Mouse (Mus musculus) C3H10T1/2 (cell line): ENCODE measurements around the gene Elane. TPM values are rescaled to one million over a fixed set of nuclear protein-coding genes. Genes with fewer than 3 reads are reported as not detected.

ENCODE experiments used
- polyA plus RNA-seq, 2 experiments: library from polyadenylated mRNA; unstranded; fragments of >200 nt; fragmentation: generic; extraction: Trizol; gene quantifications; one replicate each; pipeline ENCODE4 v1.2.1; 2012; ENCODE audit warnings: missing spikeins in 2 of 2

The Elane gene
- polyA plus RNA-seq: under 1 TPM in 1 of 2 experiments, not detected in 1; 0.06 TPM

GRCm38 (mm10) chr10:79886054-79886453, at the start of gene Elane:
TSS of gene Elane (plus strand) at chr10:79886247.

GRCm38 (mm10) chr10:79853860-79854795, 31.9 kb upstream of the Elane start, which contains the start of gene Ptbp1:
TSS of gene Ptbp1 (plus strand) at chr10:79854427.

GRCm38 (mm10) chr10:79874290-79874862, 11.7 kb upstream of the Elane start, which contains the start of the genes Prtn3 and Plppr3:
TSS of gene Prtn3 (plus strand) at chr10:79874476.
TSS of gene Plppr3 (minus strand) at chr10:79874634.

GRCm38 (mm10) chr10:79890670-79891069, 4.6 kb downstream of the Elane start, which contains the start of gene Cfd:
TSS of gene Cfd (plus strand) at chr10:79890853.

GRCm38 (mm10) chr10:79908167-79909091, 22.4 kb downstream of the Elane start, which contains the start of gene Med16:
TSS of gene Med16 (minus strand) at chr10:79908923.

GRCm38 (mm10) chr10:79910556-79910955, 24.5 kb downstream of the Elane start, which contains the start of gene Gm26602:
TSS of gene Gm26602 (plus strand) at chr10:79910856.

GRCm38 (mm10) chr10:79916808-79917531, 30.9 kb downstream of the Elane start, which contains the start of gene Kiss1r:
TSS of gene Kiss1r (plus strand) at chr10:79916971.

GRCm38 (mm10) chr10:79920958-79921535, 35.0 kb downstream of the Elane start, which contains the start of gene R3hdm4:
TSS of gene R3hdm4 (minus strand) at chr10:79921208.

GRCm38 (mm10) chr10:79926491-79927323, 40.7 kb downstream of the Elane start, which contains the start of gene Arid3a:
TSS of gene Arid3a (plus strand) at chr10:79927043.

Other genes starting within 250 kb of the Elane start
- gene Shc2, start 248.3 kb upstream of the Elane start, polyA plus RNA-seq: 1 to 10 TPM; 4.1 to 7.6 TPM
- gene Odf3l2, start 240.5 kb upstream of the Elane start, polyA plus RNA-seq: under 1 TPM; 0.02 to 0.12 TPM
- gene Madcam1, start 221.7 kb upstream of the Elane start, polyA plus RNA-seq: under 1 TPM in 1 of 2 experiments, not detected in 1; 0.15 TPM
- 100 to 1,000 TPM; 144 to 166 TPM for gene Tpgs1, start 216.9 kb upstream of the Elane start, polyA plus RNA-seq
- gene Cdc34, start 204.1 kb upstream of the Elane start, polyA plus RNA-seq: 100 to 1,000 TPM in 1 of 2 experiments, 10 to 100 TPM in 1; 90.7 to 532 TPM
- gene Gzmm, start 197.2 kb upstream of the Elane start, polyA plus RNA-seq: 1 to 10 TPM in 1 of 2 experiments, under 1 TPM in 1; 0.26 to 1.4 TPM
- 1,000 to 10,000 TPM in 1 of 2 experiments, 100 to 1,000 TPM in 1; 956 to 1,508 TPM for gene Bsg, start 181.8 kb upstream of the Elane start, polyA plus RNA-seq
- gene Hcn2, start 169.6 kb upstream of the Elane start, polyA plus RNA-seq: 1 to 10 TPM; 2.8 to 4.9 TPM
- 10 to 100 TPM; 66.4 to 68.7 TPM for gene Polrmt, start 139.7 kb upstream of the Elane start, polyA plus RNA-seq
- under 1 TPM; 0.05 to 0.19 TPM for gene Fgf22, start 131.2 kb upstream of the Elane start, polyA plus RNA-seq
- 100 to 1,000 TPM in 1 of 2 experiments, 10 to 100 TPM in 1; 81.0 to 105 TPM for gene Rnf126, start 119.3 kb upstream of the Elane start, polyA plus RNA-seq
- gene Fstl3, start 109.0 kb upstream of the Elane start, polyA plus RNA-seq: 1 to 10 TPM; 4.7 to 6.0 TPM
- under 1 TPM; 0.07 to 0.27 TPM for gene Prss57, start 95.3 kb upstream of the Elane start, polyA plus RNA-seq
- gene Palm, start 92.7 kb upstream of the Elane start, polyA plus RNA-seq: 100 to 1,000 TPM in 1 of 2 experiments, 10 to 100 TPM in 1; 79.5 to 140 TPM
- under 1 TPM; 0.04 to 0.12 TPM for gene Misp, start 65.3 kb upstream of the Elane start, polyA plus RNA-seq
- 100 to 1,000 TPM; 188 to 194 TPM for gene Ptbp1, start 31.8 kb upstream of the Elane start, polyA plus RNA-seq
- 1 to 10 TPM in 1 of 2 experiments, not detected in 1; 2.4 TPM for gene Prtn3, start 11.8 kb upstream of the Elane start, polyA plus RNA-seq
- gene Plppr3, start 11.6 kb upstream of the Elane start, polyA plus RNA-seq: 1 to 10 TPM in 1 of 2 experiments, under 1 TPM in 1; 0.34 to 8.2 TPM
- gene Cfd, start 4.6 kb downstream of the Elane start, polyA plus RNA-seq: under 1 TPM in 1 of 2 experiments, not detected in 1; 0.05 TPM
- 10 to 100 TPM; 43.2 to 83.7 TPM for gene Med16, start 22.7 kb downstream of the Elane start, polyA plus RNA-seq
- gene Gm26602, start 24.6 kb downstream of the Elane start, polyA plus RNA-seq: not detected
- gene Kiss1r, start 30.7 kb downstream of the Elane start, polyA plus RNA-seq: 1 to 10 TPM in 1 of 2 experiments, under 1 TPM in 1; 0.13 to 3.3 TPM
- gene R3hdm4, start 35.0 kb downstream of the Elane start, polyA plus RNA-seq: 100 to 1,000 TPM in 1 of 2 experiments, 10 to 100 TPM in 1; 61.0 to 121 TPM
- under 1 TPM; 0.29 to 0.85 TPM for gene Arid3a, start 40.8 kb downstream of the Elane start, polyA plus RNA-seq
- gene Wdr18, start 73.9 kb downstream of the Elane start, polyA plus RNA-seq: 100 to 1,000 TPM in 1 of 2 experiments, 10 to 100 TPM in 1; 29.0 to 130 TPM
- under 1 TPM; 0.12 to 0.79 TPM for gene Grin3b, start 84.5 kb downstream of the Elane start, polyA plus RNA-seq
- gene Tmem259, start 98.1 kb downstream of the Elane start, polyA plus RNA-seq: 100 to 1,000 TPM; 105 to 141 TPM
- gene Cnn2, start 102.3 kb downstream of the Elane start, polyA plus RNA-seq: 100 to 1,000 TPM; 426 to 430 TPM
- 1 to 10 TPM; 3.5 to 8.4 TPM for gene Abca7, start 110.2 kb downstream of the Elane start, polyA plus RNA-seq
- under 1 TPM; 0.58 to 0.84 TPM for gene Arhgap45, start 130.4 kb downstream of the Elane start, polyA plus RNA-seq
- gene Polr2e, start 153.5 kb downstream of the Elane start, polyA plus RNA-seq: 100 to 1,000 TPM; 195 to 403 TPM
- 1,000 to 10,000 TPM; 1,157 to 1,905 TPM for gene Gpx4, start 160.9 kb downstream of the Elane start, polyA plus RNA-seq
- gene Sbno2, start 219.3 kb downstream of the Elane start, polyA plus RNA-seq: 10 to 100 TPM; 15.6 to 42.5 TPM
- 100 to 1,000 TPM in 1 of 2 experiments, 10 to 100 TPM in 1; 91.0 to 141 TPM for gene Stk11, start 229.6 kb downstream of the Elane start, polyA plus RNA-seq